Mouse (Mus musculus) neural tube, embryonic 14.5 days (tissue): ENCODE data around the gene Osbpl11. TPM values are rescaled to one million over a fixed set of nuclear protein-coding genes. Genes with fewer than 3 reads are reported as not detected.
A peak's percentile ranks its signal among the peaks of the same experiment; 100 is the strongest.
"Not testable (repeated sequence)": the region's sequence is repeated elsewhere in the genome, so short reads cannot be mapped to it uniquely, and the experiment has no call there.

ENCODE experiments used
- ATAC-seq: fragments of 200-750 bp; cut with Nextera tagmentation; 2 replicates; pipeline ENCODE4 v1.8.0; 2017; ENCODE audit warnings: low read depth, mild to moderate bottlenecking, moderate TSS enrichment, moderate library complexity
- H3K27ac ChIP-seq: fragments of 300-500 bp; sonication (generic); 2 replicates; pipeline ENCODE4 v1.5.1; 2014; ENCODE audit warnings: low read depth, mild to moderate bottlenecking, control low read depth, low read length, moderate library complexity, mixed read lengths
- H3K27me3 ChIP-seq: fragments of 300-500 bp; sonication (generic); 2 replicates; pipeline ENCODE4 v1.6.1; 2014; ENCODE audit warnings: low read length; ENCODE audit not compliant: control insufficient read depth, insufficient read depth
- H3K36me3 ChIP-seq: fragments of 300-500 bp; sonication (generic); 2 replicates; pipeline ENCODE4 v1.6.1; 2014; ENCODE audit warnings: low read length, mixed read lengths; ENCODE audit not compliant: control insufficient read depth, insufficient read depth
- H3K4me1 ChIP-seq: fragments of 300-500 bp; sonication (generic); 2 replicates; pipeline ENCODE4 v1.6.1; 2014; ENCODE audit warnings: low read length; ENCODE audit not compliant: control insufficient read depth, insufficient read depth
- H3K4me2 ChIP-seq: fragments of 300-500 bp; sonication (generic); 2 replicates; pipeline ENCODE4 v1.6.1; 2014; ENCODE audit warnings: mild to moderate bottlenecking, low read depth, low read length, control low read depth
- H3K4me3 ChIP-seq: fragments of 300-500 bp; sonication (generic); 2 replicates; pipeline ENCODE4 v1.5.1; 2014; ENCODE audit warnings: low read depth, low read length, control low read depth, mixed read lengths
- H3K9ac ChIP-seq: fragments of 300-500 bp; sonication (generic); replicated peaks from 2 replicates; pipeline ENCODE4 v1.6.1; 2014; ENCODE audit warnings: low read depth, mild to moderate bottlenecking, control low read depth, low read length, mixed read lengths
- H3K9me3 ChIP-seq: fragments of 300-500 bp; sonication (generic); 2 replicates; pipeline ENCODE4 v1.6.1; 2016; ENCODE audit warnings: low read length; ENCODE audit not compliant: control insufficient read depth
- WGBS: fragments of 180-500 bp; shearing (Covaris S2); extraction: QIAGEN DNeasy Blood & Tissue Kit; methylation state at CpG from one replicate; pipeline ENCODE4 v1.1.7; 2014; 5-methylcytosine and 5-hydroxymethylcytosine counted together
- polyA plus RNA-seq: library from polyadenylated mRNA; unstranded; fragments of >200 nt; fragmentation: Nextera tagmentation; extraction: Ambion mirVana; gene quantifications from 2 replicates; pipeline ENCODE4 v1.2.1, GENCODE M21; 2014

The Osbpl11 gene
- polyA plus RNA-seq, 1 experiment from 2014 or later = 15.1 TPM

DNA sequence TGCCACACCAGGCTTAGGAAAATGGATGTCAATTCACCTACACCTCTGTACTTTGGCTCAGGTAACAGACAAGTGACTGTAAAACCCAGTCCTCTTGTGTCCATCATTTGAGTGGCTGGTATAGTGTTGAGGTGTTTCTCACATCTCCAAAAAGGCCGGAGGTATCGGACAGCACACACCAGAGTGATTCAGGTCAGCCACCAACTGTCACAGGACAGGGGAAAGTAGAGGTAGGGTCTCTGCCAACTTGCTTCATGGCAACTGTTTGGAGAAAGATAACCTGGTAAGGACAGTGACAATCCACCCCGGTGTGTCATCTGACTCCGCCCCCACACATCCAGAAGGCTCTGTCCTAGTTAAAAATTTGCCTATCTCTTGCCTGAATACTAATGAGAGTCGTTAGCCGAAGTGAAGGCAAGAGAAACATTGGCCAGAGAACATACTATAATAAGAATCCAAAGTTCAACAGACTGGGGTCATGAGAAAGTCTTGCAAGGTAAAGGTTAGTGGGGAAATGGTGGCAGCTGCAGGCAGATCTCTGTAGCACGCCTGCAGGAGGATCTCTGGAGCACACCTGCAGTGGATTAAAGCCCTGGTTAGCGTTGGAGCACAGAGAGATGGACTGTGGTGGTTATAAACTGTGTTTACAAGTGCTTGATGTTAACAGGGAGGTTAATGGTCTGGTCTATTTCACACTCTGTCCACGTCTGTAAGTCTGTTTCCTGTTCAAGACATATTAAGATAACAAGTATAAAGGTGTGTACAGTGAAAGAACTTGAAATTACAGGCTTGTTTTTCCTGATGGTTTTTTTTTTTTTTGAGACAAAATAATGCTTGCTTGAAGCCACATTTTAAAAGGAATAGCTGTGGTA, 13.9 kb upstream of the Osbpl11 start:
- H3K27me3 ChIP-seq = no peaks in the 10 kb centered on the region
- H3K4me1 ChIP-seq = no peaks in the 10 kb centered on the region
- H3K4me2 ChIP-seq = no peak overlapping the region
- 81% methylated on average over 9 of the region's 9 CpGs for WGBS
- no peaks in the 10 kb centered on the region for H3K36me3 ChIP-seq
- H3K9ac ChIP-seq = no peak overlapping the region
- H3K9me3 ChIP-seq = no peaks in the 10 kb centered on the region
- no peak overlapping the region for H3K27ac ChIP-seq
- no peak overlapping the region for H3K4me3 ChIP-seq
- ATAC-seq = no peak

DNA sequence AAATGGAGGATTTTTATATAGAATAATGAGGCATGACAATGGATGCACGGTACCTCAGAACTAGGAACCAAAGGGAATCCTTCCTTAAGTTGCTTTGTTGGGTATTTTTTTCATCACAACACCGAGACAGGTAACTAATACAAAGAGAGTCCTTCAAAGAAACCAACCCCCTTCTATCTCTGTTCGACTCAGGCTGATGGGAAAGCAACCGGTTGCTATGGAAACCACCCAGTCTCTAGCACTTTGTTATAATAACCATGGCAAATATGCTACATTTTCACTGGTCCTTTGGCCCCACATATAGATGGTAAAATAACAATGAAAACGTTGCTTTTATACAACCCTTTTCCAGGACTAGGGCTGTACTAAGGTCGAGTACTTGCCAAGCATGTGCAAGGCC, 13.1 kb upstream of the Osbpl11 start:
- H3K4me3 ChIP-seq = no peak overlapping the region
- no peak for ATAC-seq
- no peaks in the 10 kb centered on the region for H3K36me3 ChIP-seq
- no peaks in the 10 kb centered on the region for H3K4me1 ChIP-seq
- no peak overlapping the region for H3K27ac ChIP-seq
- no peak overlapping the region for H3K9ac ChIP-seq
- 70% methylated on average over 6 of the region's 6 CpGs for WGBS
- no peaks in the 10 kb centered on the region for H3K27me3 ChIP-seq
- H3K4me2 ChIP-seq = no peak overlapping the region
- no peaks in the 10 kb centered on the region for H3K9me3 ChIP-seq

- Histone ChIP-seq H3K4me2 (no peak overlapping the region), H3K27me3 (no peaks in the 10 kb centered on the region), H3K27ac (no peak overlapping the region), H3K4me3 (no peak overlapping the region), H3K9me3 (no peaks in the 10 kb centered on the region), H3K4me1 (0 out of 2 replicates have a peak, but pooled peaks cover under 1% of the 10 kb centered on the region), H3K36me3 (no peaks in the 10 kb centered on the region), H3K9ac (no peak overlapping the region)
- 69% methylated on average over 5 of the region's 5 CpGs for WGBS
- no peak for ATAC-seq
These were observed 11.7 kb upstream of the Osbpl11 start for GRCm38 (mm10) chr16:33173151-33173550.

- Histone ChIP-seq H3K27me3 (no peaks in the 10 kb centered on the region), H3K4me2 (no peak overlapping the region), H3K4me3 (no peak overlapping the region), H3K9ac (no peak overlapping the region), H3K27ac (no peak overlapping the region), H3K36me3 (no peaks in the 10 kb centered on the region), H3K9me3 (no peaks in the 10 kb centered on the region), H3K4me1 (0 out of 2 replicates have a peak, but pooled peaks cover 5% of the 10 kb centered on the region)
- ATAC-seq = no peak
These were observed 10.2 kb upstream of the Osbpl11 start for GRCm38 (mm10) chr16:33174695-33175094.

DNA sequence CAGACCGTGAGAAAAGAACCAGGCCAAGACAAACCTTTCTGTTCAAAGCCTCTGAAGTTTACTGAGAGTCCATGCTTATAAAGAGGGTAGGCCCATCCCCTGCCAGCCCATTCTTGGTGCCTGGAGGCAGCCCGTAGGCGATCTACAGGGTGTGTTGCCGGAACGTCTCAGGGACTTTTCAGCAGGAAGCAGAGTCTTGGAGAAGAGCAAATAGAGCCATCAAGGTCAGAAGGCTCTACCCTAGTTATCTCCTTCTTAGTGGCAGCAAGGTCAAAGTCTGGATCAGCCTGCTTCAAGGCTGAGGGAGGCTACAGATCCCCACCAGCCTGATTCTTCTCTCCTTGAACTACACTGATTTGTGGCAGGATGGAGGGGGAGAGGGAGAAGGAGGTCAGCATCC, 8.0 kb upstream of the Osbpl11 start:
- not testable (repeated sequence) for H3K27ac ChIP-seq, H3K9ac ChIP-seq, ATAC-seq, H3K4me3 ChIP-seq, H3K27me3 ChIP-seq, H3K4me2 ChIP-seq, H3K4me1 ChIP-seq, H3K9me3 ChIP-seq, H3K36me3 ChIP-seq
- WGBS = 88% methylated on average over 5 of the region's 5 CpGs

DNA sequence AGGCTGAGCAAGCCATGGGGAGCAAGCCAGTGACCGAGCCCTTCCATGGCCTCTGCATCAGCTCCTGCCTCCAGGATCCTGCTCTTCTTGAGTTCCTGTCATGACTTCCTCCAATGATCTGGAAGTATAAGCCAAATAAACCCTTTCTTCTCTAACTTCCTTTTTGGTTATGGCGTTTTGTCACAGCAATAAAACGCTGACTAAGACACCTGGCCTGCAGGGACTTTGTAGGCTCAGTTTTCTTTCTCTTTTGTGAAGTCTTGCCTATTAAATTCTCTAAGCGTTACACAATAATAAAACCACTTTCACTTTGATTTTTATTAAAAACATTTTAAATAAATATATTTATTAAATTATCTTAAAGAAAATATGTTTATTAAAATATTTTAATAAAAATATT, 7.1 kb upstream of the Osbpl11 start:
- Histone ChIP-seq H3K4me1 (0 out of 2 replicates have a peak, but pooled peaks cover 5% of the 10 kb centered on the region), H3K9me3 (no peaks in the 10 kb centered on the region), H3K27ac (no peak overlapping the region), H3K36me3 (no peaks in the 10 kb centered on the region), H3K9ac (no peak overlapping the region), H3K4me3 (no peak overlapping the region), H3K4me2 (no peak overlapping the region), H3K27me3 (no peaks in the 10 kb centered on the region)
- no peak for ATAC-seq
- WGBS = 88% methylated on average over 4 of the region's 4 CpGs

DNA sequence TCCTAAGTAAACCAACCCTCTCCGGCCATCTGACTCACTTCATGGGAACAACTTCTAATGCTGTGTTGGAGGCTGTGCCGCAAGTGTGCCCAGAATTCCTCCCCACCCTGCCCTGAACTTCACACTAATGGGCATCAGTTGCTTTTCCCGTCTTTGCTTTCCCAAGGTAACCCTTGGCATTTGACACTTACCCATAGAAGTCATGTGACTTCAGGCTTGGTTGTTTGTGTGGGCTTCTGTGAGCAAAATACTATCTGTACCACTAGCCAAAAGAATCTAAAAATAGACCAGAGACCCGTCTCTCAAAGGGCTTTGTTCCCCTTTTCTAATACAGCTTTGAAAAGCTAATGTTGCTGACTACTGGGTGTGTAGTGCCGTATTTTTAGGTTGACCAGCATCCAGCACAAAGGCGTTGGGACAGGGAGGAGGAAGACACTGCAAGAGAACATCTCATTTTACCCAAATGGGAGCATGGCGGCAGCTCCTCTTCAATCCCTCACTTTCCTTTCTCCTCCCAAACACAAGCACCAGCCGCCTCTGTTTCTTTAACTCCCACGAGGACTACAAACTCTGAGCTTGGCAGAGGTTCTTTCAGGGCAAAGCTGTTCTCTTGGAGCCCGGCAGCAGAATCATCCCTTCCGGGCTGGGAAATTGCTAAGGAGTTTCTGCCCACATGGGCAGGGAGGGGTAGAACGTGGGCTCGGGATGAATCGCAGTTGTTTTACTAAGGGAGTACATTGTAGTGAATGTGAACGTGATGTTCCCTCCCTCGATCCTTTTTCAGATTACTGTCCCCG, 6.4 kb upstream of the Osbpl11 start:
- Histone ChIP-seq H3K4me3 (no peak overlapping the region), H3K9me3 (no peaks in the 10 kb centered on the region), H3K36me3 (no peaks in the 10 kb centered on the region), H3K4me2 (peak overlapping the region; percentile 11; the same call in 1 of the 2 replicates), H3K9ac (no peak overlapping the region), H3K27ac (peak overlapping the region; percentile 55), H3K4me1 (0 out of 2 replicates have a peak, but pooled peaks cover 5% of the 10 kb centered on the region), H3K27me3 (no peaks in the 10 kb centered on the region)
- no peak for ATAC-seq
- 51% methylated on average over 17 of the region's 17 CpGs for WGBS

GRCm38 (mm10) chr16:33179222-33179621, 5.6 kb upstream of the Osbpl11 start:
- not testable (repeated sequence) for H3K9ac ChIP-seq, H3K9me3 ChIP-seq, ATAC-seq, H3K36me3 ChIP-seq, H3K4me3 ChIP-seq, H3K27me3 ChIP-seq, H3K27ac ChIP-seq, H3K4me2 ChIP-seq, H3K4me1 ChIP-seq
- 93% methylated on average over 9 of the region's 10 CpGs for WGBS

GRCm38 (mm10) chr16:33179911-33180310, 5.0 kb upstream of the Osbpl11 start:
- H3K27ac ChIP-seq = no peak overlapping the region
- no peaks in the 10 kb centered on the region for H3K36me3 ChIP-seq
- 0 out of 2 replicates have a peak, but pooled peaks cover 5% of the 10 kb centered on the region for H3K4me1 ChIP-seq
- no peak overlapping the region for H3K4me3 ChIP-seq
- H3K27me3 ChIP-seq = no peaks in the 10 kb centered on the region
- no peak for ATAC-seq
- H3K9me3 ChIP-seq = no peaks in the 10 kb centered on the region
- whole genome bisulfite sequencing = 80% methylated on average over 3 of the region's 3 CpGs
- H3K9ac ChIP-seq = no peak overlapping the region
- H3K4me2 ChIP-seq = no peak overlapping the region
